Mouse (Mus musculus): ENCODE measurements around the gene Psmd13. TPM values are rescaled to one million over a fixed set of nuclear protein-coding genes. Genes with fewer than 3 reads are reported as not detected.
A peak's percentile ranks its signal among the peaks of the same experiment; 100 is the strongest.
"Not testable (repeated sequence)": the region's sequence is repeated elsewhere in the genome, so short reads cannot be mapped to it uniquely, and the experiment has no call there.

The Psmd13 gene
- polyA plus RNA-seq, 1 experiment from 2014 or later = 302 TPM

DNA sequence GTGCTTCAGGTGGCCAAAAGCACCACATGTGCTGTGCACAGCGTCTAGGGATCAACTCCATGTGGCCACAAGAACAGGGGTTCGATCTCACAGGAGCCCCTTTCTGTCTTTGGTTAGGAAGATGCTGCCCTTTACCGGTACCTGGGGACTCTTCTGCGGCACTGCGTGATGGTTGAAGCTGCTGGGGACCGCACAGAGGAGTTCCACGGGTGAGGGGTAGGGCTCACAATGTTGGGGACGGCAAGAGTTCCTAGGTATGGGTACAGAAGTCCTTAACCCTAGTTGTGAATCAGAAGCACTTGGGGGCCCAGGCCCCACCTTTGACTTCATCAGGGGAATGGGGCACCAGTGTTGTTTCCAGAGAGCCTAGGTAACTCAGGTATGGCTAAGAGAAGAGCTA lies 23.0 kb upstream of the Psmd13 start:
- Histone ChIP-seq H3K4me1 (replicated peaks) (peaks cover 40% of the 10 kb centered on the region), H3K4me2 (replicated peaks) (peak overlapping the region; percentile 94), H3K9me3 (no peaks in the 10 kb centered on the region), H3K4me3 (replicated peaks) (peak overlapping the region; percentile 88), H3K27ac (no peak overlapping the region), H3K27me3 (no peaks in the 10 kb centered on the region), H3K9ac (replicated peaks) (peak overlapping the region; percentile 94), H3K36me3 (peaks cover 61% of the 10 kb centered on the region)
- 97% methylated on average over 8 of the region's 8 CpGs for WGBS
- ATAC-seq = no peak

DNA sequence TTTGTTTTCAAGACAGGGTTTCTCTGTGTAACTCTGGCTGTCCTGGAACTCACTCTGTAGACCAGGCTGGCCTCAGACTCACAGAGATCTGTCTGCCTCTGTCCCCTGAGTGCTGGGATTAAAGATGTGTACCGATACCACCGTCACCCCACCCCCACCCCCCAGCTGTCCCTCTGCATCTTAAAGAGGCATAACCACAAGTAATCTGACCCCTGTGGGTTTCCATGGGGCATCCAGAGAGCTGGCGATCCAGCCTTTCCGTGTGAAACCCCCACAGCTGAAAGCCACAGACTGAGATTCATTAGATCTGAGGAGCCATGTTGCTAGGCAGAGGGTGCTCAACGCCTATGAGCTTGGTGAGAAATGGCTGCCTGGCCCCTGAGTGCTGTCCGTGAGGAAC lies 21.8 kb upstream of the Psmd13 start:
- ATAC-seq = no peak
- peaks cover 63% of the 10 kb centered on the region for H3K36me3 ChIP-seq

DNA sequence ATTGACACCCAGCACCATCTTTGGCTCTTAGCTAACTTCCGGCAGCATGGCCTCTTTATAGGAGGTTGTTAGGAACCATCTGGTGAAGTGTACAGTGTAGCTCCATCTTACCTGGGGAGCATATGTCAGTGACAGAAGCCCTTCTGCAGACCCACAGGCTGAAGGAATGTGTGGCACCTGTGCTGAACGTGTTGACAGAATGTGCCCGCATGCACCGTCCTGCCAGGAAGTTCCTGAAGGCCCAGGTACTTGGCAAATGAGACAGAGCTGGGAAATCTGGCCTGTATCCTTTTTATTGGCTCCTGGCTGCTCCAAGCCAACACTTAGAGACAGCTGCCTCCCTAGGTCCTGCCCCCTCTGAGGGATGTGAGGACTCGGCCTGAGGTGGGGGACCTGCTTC lies 21.0 kb upstream of the Psmd13 start:
- Histone ChIP-seq H3K27me3 (no peaks in the 10 kb centered on the region), H3K9me3 (no peaks in the 10 kb centered on the region), H3K27ac (no peak overlapping the region), H3K4me1 (replicated peaks) (peaks cover 28% of the 10 kb centered on the region), H3K9ac (replicated peaks) (no peak overlapping the region), H3K4me2 (replicated peaks) (no peak overlapping the region), H3K36me3 (peaks cover 67% of the 10 kb centered on the region), H3K4me3 (replicated peaks) (no peak overlapping the region)
- ATAC-seq = no peak
- 95% methylated on average over 5 of the region's 5 CpGs for WGBS

More for the DNA sequence above, 21.8 kb upstream of the Psmd13 start:
- H3K27ac ChIP-seq = no peak overlapping the region
- no peaks in the 10 kb centered on the region for H3K9me3 ChIP-seq
- H3K27me3 ChIP-seq = no peaks in the 10 kb centered on the region
- peaks cover 36% of the 10 kb centered on the region for H3K4me1 ChIP-seq (replicated peaks)
- no peak overlapping the region for H3K4me2 ChIP-seq (replicated peaks)
- no peak overlapping the region for H3K4me3 ChIP-seq (replicated peaks)
- no peak overlapping the region for H3K9ac ChIP-seq (replicated peaks)
- WGBS = 56% methylated on average over 6 of the region's 6 CpGs

DNA sequence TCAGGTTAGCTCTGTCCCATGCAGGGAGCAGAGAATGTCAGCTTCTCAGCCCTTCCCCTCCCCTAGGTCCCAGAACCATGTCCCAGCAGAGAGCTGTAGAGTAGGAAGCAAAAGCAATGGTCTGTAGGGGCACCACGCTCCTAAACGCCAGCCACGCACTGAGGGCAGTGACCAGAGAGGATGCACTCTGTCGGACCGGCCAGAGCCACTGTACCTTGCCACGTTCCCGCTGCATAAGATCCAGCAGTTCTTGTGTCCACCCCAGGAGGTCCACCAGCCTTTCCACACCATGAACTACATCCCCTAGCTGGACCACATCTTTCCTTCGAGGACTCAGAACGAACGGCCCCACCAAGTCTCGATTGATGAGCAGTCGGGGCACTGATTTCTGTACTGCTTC lies 17.0 kb upstream of the Psmd13 start:
- H3K36me3 ChIP-seq = peaks cover 81% of the 10 kb centered on the region

DNA sequence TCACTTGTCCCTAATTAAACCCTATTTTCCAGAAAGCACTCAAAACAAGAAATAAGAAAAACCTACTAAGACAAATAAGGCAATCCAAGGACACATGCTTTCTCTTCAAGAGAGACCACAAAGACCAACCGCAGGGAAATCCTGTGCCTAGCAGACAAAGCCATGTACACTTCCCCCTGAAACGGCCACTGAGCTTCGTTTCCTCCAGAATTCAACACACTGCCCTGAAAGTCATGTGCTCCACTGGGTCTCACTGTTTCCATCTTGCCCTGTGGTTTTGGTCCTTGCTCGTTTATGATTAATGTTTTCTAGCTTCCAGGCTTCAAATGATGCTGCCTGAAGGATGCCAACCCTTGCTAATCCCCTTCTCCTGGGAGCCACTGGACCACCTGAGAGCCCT lies 7.5 kb upstream of the Psmd13 start:
- H3K27me3 ChIP-seq = no peaks in the 10 kb centered on the region
- H3K27ac ChIP-seq = no peak overlapping the region
- ATAC-seq = no peak
- no peak overlapping the region for H3K4me3 ChIP-seq (replicated peaks)
- H3K4me1 ChIP-seq (replicated peaks) = no peaks in the 10 kb centered on the region
- WGBS = 97% methylated on average over 4 of the region's 4 CpGs
- H3K36me3 ChIP-seq = peaks cover 47% of the 10 kb centered on the region
- H3K4me2 ChIP-seq (replicated peaks) = no peak overlapping the region
- no peak overlapping the region for H3K9ac ChIP-seq (replicated peaks)
- no peaks in the 10 kb centered on the region for H3K9me3 ChIP-seq

More for the DNA sequence above, 17.0 kb upstream of the Psmd13 start:
- Histone ChIP-seq H3K4me2 (replicated peaks) (no peak overlapping the region), H3K4me1 (replicated peaks) (peaks cover 6% of the 10 kb centered on the region), H3K27ac (no peak overlapping the region), H3K9me3 (no peaks in the 10 kb centered on the region), H3K9ac (replicated peaks) (no peak overlapping the region), H3K4me3 (replicated peaks) (no peak overlapping the region), H3K27me3 (no peaks in the 10 kb centered on the region)
- WGBS = 91% methylated on average over 12 of the region's 12 CpGs
- ATAC-seq = no peak

DNA sequence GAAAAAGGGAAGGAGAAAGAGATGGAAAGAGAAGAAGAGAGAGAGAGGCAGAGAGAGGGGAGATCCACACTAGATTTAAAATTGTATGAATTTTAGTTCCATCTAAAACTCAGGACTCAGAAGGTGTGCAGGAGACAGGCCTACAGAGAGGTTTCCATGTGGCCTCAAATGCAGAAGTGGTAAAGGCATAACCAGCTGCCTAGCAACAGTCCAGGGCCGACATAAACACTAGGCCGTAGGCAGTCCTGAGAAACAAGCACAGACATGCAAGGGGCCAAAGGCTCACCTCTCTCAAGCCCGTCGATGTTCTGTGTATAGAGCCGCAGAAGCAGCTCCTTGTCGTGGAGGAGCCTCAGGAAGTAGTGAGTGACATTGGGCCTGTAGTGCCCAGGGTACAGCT lies 4.4 kb upstream of the Psmd13 start:
- Histone ChIP-seq H3K36me3 (peaks cover 38% of the 10 kb centered on the region), H3K4me2 (replicated peaks) (no peak overlapping the region), H3K27me3 (no peaks in the 10 kb centered on the region), H3K9ac (replicated peaks) (no peak overlapping the region), H3K27ac (no peak overlapping the region), H3K4me1 (replicated peaks) (peaks cover 12% of the 10 kb centered on the region), H3K4me3 (replicated peaks) (no peak overlapping the region), H3K9me3 (no peaks in the 10 kb centered on the region)
- 92% methylated on average over 6 of the region's 6 CpGs for WGBS
- ATAC-seq = no peak

DNA sequence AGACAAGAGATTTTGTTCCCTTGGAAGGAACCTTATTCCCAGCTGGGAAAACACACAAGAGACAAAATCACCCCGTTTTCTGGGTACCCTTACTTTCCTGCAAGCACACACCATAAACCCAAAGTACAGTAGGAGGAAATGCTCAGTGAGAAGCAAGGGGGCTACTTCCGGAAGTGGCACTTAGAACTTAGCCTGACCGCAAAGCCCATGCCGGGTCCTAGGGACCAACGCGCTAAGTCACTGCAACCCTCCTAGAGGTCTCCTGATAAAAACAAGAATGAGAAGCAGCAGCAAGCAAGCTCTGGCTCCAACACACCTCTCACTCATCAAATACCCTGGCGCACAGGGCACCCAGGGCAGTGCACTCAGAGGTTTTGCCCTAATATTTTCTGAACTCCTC lies 2.4 kb upstream of the Psmd13 start:
- ATAC-seq = no peak
- Histone ChIP-seq H3K4me2 (replicated peaks) (no peak overlapping the region), H3K27ac (no peak overlapping the region), H3K9me3 (no peaks in the 10 kb centered on the region), H3K4me1 (replicated peaks) (peaks cover 23% of the 10 kb centered on the region), H3K27me3 (no peaks in the 10 kb centered on the region), H3K9ac (replicated peaks) (no peak overlapping the region), H3K4me3 (replicated peaks) (no peak overlapping the region), H3K36me3 (peaks cover 25% of the 10 kb centered on the region)
- 91% methylated on average over 7 of the region's 7 CpGs for WGBS

DNA sequence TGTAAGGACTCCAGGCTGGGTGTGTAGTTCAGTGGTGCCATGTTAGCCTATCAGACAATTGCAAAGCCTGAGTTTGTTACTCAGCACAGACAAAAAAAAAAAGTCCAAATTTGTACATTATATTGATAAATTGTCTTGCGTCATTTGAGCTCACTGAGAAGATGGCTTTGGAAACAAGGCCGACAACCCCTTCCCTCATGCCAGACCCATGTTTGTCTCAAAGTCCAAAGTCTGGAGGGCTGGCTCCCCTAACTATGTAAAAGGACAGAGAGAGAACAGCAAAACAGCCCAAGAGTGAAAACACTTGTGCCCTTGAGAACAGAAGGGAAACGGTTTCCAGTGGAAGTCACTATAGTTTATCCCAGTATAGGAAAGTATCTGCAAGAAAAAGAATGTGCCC lies 1.3 kb upstream of the Psmd13 start:
- Histone ChIP-seq H3K4me2 (replicated peaks) (peak overlapping the region; percentile 78; the same call in 1 of the 2 replicates), H3K9ac (replicated peaks) (no peak overlapping the region), H3K9me3 (no peaks in the 10 kb centered on the region), H3K4me1 (replicated peaks) (peaks cover 23% of the 10 kb centered on the region), H3K36me3 (peaks cover 21% of the 10 kb centered on the region), H3K27ac (no peak overlapping the region), H3K4me3 (replicated peaks) (peak overlapping the region; percentile 78; the same call in 1 of the 2 replicates), H3K27me3 (no peaks in the 10 kb centered on the region)
- ATAC-seq = no peak
- WGBS = 90% methylated on average over 3 of the region's 3 CpGs

DNA sequence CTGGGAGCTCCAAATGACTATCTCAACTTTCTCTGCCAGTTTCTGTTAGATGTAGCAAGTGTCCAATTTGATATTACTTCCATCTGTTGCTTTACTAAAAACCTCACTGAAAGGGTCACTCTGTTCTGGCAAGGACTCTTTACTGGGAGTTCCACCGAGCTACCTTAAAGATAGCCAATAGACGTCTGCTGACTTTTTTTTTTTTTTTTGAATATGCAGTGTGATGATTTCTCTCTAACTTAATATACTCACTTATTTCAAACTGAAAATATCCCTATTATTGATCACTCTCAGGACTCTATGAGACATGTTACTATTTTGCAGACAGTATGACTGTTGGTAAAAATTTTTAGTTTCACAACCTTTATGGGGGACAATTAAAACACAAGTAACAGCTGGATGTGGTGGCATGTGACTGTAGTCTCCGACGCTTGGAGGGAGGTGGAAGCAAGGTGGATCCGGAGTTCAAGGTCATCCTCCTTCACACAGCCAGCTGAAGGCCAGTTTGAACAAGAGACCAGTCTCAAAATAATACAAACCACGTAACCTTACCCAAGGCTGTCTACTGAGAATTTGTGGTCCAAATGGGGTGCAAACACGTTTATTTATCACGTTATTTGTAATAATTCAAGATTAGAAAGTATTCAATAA lies 778 bp upstream of the Psmd13 start:
- H3K27ac ChIP-seq = peak overlapping the region; percentile 90; the same call in 1 of the 2 replicates
- no peak for ATAC-seq

DNA sequence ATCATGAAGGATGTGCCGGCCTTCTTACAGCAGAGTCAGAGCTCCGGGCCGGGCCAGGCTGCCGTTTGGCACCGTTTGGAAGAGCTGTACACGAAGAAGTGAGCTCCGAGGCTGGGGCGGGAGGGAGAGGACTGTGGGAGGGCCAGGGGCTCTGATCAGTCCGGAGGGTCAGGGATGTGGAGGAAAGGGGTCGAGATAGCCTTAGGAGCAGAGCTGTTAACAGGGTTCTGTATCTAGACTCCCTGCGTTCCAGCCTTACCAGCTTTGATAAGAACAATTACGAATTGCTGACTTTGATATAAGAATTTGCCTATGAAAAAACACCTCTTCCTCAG lies 668 bp downstream of the Psmd13 start:
- Histone ChIP-seq H3K27ac (peak overlapping the region; percentile 75), H3K9me3 (no peaks in the 10 kb centered on the region), H3K9ac (replicated peaks) (peak overlapping the region; percentile 85), H3K36me3 (peaks cover 26% of the 10 kb centered on the region), H3K4me2 (replicated peaks) (peak overlapping the region; percentile 78), H3K4me1 (replicated peaks) (peaks cover 23% of the 10 kb centered on the region), H3K27me3 (no peaks in the 10 kb centered on the region), H3K4me3 (replicated peaks) (peak overlapping the region; percentile 78)
- WGBS = under 1% methylated on average over 12 of the region's 12 CpGs
- no peak; the same call in 1 of the 2 replicates for ATAC-seq

More for the DNA sequence above, 778 bp upstream of the Psmd13 start:
- H3K4me1 ChIP-seq (replicated peaks) = peaks cover 23% of the 10 kb centered on the region
- 28% methylated on average over 8 of the region's 8 CpGs for WGBS
- no peaks in the 10 kb centered on the region for H3K9me3 ChIP-seq
- peaks cover 22% of the 10 kb centered on the region for H3K36me3 ChIP-seq
- H3K4me3 ChIP-seq (replicated peaks) = peak overlapping the region; percentile 78
- H3K4me2 ChIP-seq (replicated peaks) = peak overlapping the region; percentile 78
- H3K9ac ChIP-seq (replicated peaks) = peak overlapping the region; percentile 85
- H3K27me3 ChIP-seq = no peaks in the 10 kb centered on the region

DNA sequence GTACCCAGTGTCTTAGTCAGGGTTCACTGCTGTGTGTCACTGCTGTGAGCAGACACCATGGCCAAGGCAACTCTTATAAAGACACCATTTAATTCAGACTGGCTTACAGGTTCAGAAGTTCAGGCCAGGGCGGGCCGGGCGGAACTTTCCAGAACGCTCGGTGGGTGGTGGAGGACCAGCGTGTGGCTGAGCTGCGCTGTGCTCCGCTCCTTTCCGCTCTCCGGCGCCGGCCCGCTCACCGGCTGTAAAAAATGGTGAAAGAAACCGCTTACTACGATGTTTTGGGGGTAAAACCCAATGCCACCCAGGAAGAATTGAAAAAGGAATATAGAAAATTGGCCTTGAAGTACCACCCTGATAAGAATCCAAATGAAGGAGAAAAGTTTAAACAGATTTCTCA lies 8.9 kb downstream of the Psmd13 start:
- H3K36me3 ChIP-seq = peaks cover 80% of the 10 kb centered on the region
- not testable (repeated sequence) for H3K27ac ChIP-seq; H3K4me2 ChIP-seq (replicated peaks); H3K9ac ChIP-seq (replicated peaks); H3K9me3 ChIP-seq; H3K4me3 ChIP-seq (replicated peaks); H3K27me3 ChIP-seq; ATAC-seq; H3K4me1 ChIP-seq (replicated peaks)
- WGBS = 96% methylated on average over 16 of the region's 16 CpGs

DNA sequence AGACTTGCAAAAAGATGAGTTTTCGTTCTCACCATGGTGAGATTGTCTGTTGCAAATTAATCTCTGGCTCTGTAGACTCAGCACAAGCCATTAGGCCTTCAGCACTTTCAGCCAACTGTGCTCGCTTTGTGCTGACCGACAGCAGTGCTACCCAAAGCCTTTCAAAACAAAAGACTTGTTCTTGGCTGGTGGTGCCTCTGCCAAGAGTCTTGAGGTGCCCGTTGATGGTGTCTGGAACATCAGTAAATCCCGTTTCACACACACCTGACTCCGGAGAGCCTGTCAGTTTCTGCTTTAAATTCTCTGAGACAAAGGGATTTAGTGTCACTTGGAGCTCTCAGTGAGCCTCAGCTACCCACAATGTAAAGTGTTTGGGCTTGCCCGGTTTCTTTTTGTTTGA lies 12.3 kb downstream of the Psmd13 start:
- Histone ChIP-seq H3K36me3 (peaks cover 80% of the 10 kb centered on the region), H3K27ac (no peak overlapping the region), H3K4me1 (replicated peaks) (no peaks in the 10 kb centered on the region), H3K27me3 (no peaks in the 10 kb centered on the region), H3K4me2 (replicated peaks) (no peak overlapping the region), H3K9ac (replicated peaks) (no peak overlapping the region), H3K4me3 (replicated peaks) (no peak overlapping the region), H3K9me3 (no peaks in the 10 kb centered on the region)
- 93% methylated on average over 7 of the region's 7 CpGs for WGBS
- ATAC-seq = no peak

DNA sequence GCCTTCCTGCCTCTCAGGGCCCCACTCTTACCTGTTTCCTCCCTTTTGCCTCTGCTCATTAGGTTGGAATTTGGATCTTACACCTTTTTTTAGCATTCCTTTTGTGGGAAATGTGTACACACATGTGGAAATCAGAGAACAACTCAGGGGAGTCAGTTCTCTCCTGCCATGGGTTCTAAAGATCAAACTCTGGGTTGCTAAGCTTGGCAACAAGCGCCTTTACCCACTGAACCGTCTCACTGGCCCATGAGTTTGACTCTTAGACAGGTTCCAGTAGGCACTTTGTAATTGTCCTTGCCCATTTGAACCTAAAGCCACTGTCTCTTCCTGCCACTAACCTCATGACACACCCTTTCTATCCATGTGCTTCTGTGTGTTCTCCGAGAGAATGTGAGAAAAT lies 12.8 kb downstream of the Psmd13 start:
- peaks cover 80% of the 10 kb centered on the region for H3K36me3 ChIP-seq
- no peak for ATAC-seq
- H3K9ac ChIP-seq (replicated peaks) = no peak overlapping the region
- H3K27ac ChIP-seq = no peak overlapping the region
- WGBS = 95% methylated on average over 3 of the region's 3 CpGs
- H3K27me3 ChIP-seq = no peaks in the 10 kb centered on the region
- no peaks in the 10 kb centered on the region for H3K4me1 ChIP-seq (replicated peaks)
- H3K4me3 ChIP-seq (replicated peaks) = no peak overlapping the region
- no peaks in the 10 kb centered on the region for H3K9me3 ChIP-seq
- no peak overlapping the region for H3K4me2 ChIP-seq (replicated peaks)
